Mouse (Mus musculus) spleen, adult 12 weeks (tissue): Measurements from ENCODE around the gene Tnfsf13.

Experiments
- DNase-seq: peaks from one replicate; pipeline ENCODE4 v3.0.0; 2022; ENCODE audit warnings: low spot score

The Tnfsf13 gene

GRCm38 (mm10) chr11:69680136-69680855, 5.3 kb downstream of the Tnfsf13 start:
- DNase-seq: no peak

GRCm38 (mm10) chr11:69679144-69679543, 6.4 kb downstream of the Tnfsf13 start:
- DNase-seq: no peak

- peak; percentile 98 for DNase-seq
These were observed 13.3 kb downstream of the Tnfsf13 start, which contains the start of gene Eif4a1 for GRCm38 (mm10) chr11:69672211-69672706. Gene Eif4a1, minus strand, starts transcription at chr11:69672423.

GRCm38 (mm10) chr11:69671726-69672124, 13.9 kb downstream of the Tnfsf13 start:
- no peak for DNase-seq

- peak; percentile 85 for DNase-seq
These were observed 14.5 kb downstream of the Tnfsf13 start for GRCm38 (mm10) chr11:69670786-69671725.

- no peak for DNase-seq
These were observed 18.9 kb downstream of the Tnfsf13 start for GRCm38 (mm10) chr11:69666665-69667005.

- DNase-seq: no peak
These were observed 19.5 kb downstream of the Tnfsf13 start, which contains the start of gene Cd68 for GRCm38 (mm10) chr11:69665961-69666664. Gene Cd68, minus strand, starts transcription at chr11:69666153.

- no peak for DNase-seq
These were observed 20.1 kb downstream of the Tnfsf13 start for GRCm38 (mm10) chr11:69665457-69665960.

GRCm38 (mm10) chr11:69664841-69665240, 20.7 kb downstream of the Tnfsf13 start:
- DNase-seq: no peak

- DNase-seq: no peak
These were observed 21.8 kb downstream of the Tnfsf13 start for GRCm38 (mm10) chr11:69663795-69664194.

- DNase-seq: no peak
These were observed 22.5 kb downstream of the Tnfsf13 start for GRCm38 (mm10) chr11:69662967-69663671.

GRCm38 (mm10) chr11:69662213-69662966, 23.2 kb downstream of the Tnfsf13 start, which contains the start of gene Mpdu1:
Gene Mpdu1, minus strand, starts transcription at chr11:69662642.
- peak; percentile 92 for DNase-seq

- no peak for DNase-seq
These were observed 24.2 kb downstream of the Tnfsf13 start for GRCm38 (mm10) chr11:69661221-69661881.

GRCm38 (mm10) chr11:69657462-69657881, 28.1 kb downstream of the Tnfsf13 start:
- DNase-seq: no peak

GRCm38 (mm10) chr11:69656617-69657461, 28.7 kb downstream of the Tnfsf13 start:
- DNase-seq: peak; percentile 50

- no peak for DNase-seq
These were observed 29.5 kb downstream of the Tnfsf13 start for GRCm38 (mm10) chr11:69656065-69656455.

- DNase-seq: peak; percentile 29
These were observed 30.1 kb downstream of the Tnfsf13 start, which contains the start of gene Sox15 for GRCm38 (mm10) chr11:69655264-69656064. Gene Sox15, plus strand, starts transcription at chr11:69655314.

- no peak for DNase-seq
These were observed 30.8 kb downstream of the Tnfsf13 start for GRCm38 (mm10) chr11:69654760-69655159.
